Mouse (Mus musculus): ENCODE data around the gene Rusc2.

GRCm38 (mm10) chr4:43350038-43350560, 31.7 kb upstream of the Rusc2 start:
- TF ChIP-seq CTCF (IDR thresholded peaks at IDR 0.05; ENCODE audit: control insufficient read depth, insufficient read depth, low read length) (no peak), POLR2A (IDR thresholded peaks at IDR 0.05; ENCODE audit: borderline replicate concordance, control insufficient read depth, low read depth, low read length) (no peak)
